7 mouse cellular contexts compared by ENCODE assay signal in the genomic region with DNA sequence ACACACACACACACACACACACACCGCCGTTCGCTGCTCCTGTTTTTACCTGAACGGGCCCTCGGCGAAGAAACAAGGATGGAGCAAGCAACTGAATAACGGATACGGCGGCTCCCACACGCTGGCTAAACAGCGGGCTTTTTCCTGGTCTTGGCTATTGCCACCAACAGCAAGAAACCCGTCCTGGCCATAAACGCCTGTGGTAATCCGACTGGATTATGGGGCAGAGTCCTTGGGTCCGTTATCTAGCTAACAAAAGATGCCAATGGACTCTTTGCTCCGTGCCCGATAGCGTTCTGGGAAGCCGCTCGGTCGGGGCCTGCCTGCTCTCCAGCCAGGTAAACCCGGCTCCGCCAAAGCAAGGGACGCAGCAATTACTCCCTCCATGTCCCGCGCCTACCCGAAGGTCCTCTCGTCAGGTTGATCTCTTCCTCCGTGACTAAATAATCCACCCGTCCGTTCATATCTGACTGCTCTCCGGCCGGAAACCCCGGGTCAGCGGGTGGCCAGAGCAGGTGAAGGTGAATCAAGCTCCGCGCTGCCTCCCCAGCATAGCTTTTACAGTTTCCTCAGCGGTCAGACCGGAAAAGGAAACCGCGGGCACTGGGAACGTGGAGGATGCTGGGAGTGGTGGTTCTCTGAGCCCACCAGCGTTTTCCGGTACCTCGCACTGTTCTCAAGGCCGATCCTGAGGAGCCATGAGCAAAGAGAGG. TPM values are rescaled to one million over a fixed set of nuclear protein-coding genes. Genes with fewer than 3 reads are reported as not detected.
DNase-seq lines count a peak whose midpoint lies in the region; ATAC-seq and TF ChIP-seq lines count a peak whose summit lies in the region.

Gene Gm20498, minus strand, starts transcription at position 590 of the 713 bp plus-strand sequence.
Gene Synj2bp, minus strand, starts transcription at position 596 of the 713 bp plus-strand sequence.

- peak within 1 kb of the TSS; percentile 73 for H3K9ac ChIP-seq in intestine, postnatal 0 days (ENCODE audit: low read depth, low read length)
- peak within 1 kb of the TSS; percentile 87 for H3K9ac ChIP-seq in midbrain, embryonic 12.5 days (replicated peaks)

- peak within 1 kb of the TSS; percentile 70 for H3K4me2 ChIP-seq in intestine, postnatal 0 days (replicated peaks; ENCODE audit: low read depth)
- peak within 1 kb of the TSS; percentile 88 for H3K4me2 ChIP-seq in midbrain, embryonic 12.5 days (replicated peaks)

- peak; percentile 90 for DNase-seq in adrenal gland, postnatal 10 days
- peak; percentile 88 for DNase-seq in embryonic facial prominence, embryonic 10.5 days (ENCODE audit: low spot score)
- DNase-seq in gonadal fat pad, adult 2 months (ENCODE audit: low read depth): peak; percentile 36
- DNase-seq in left cerebral cortex, postnatal 4 days: peak; percentile 83

- H3K4me1 ChIP-seq in embryonic facial prominence, embryonic 10.5 days: peaks cover 16% of the 10 kb centered on the region
- 0 out of 2 replicates have a peak, but pooled peaks cover 7% of the 10 kb centered on the region for H3K4me1 ChIP-seq in intestine, postnatal 0 days (replicated peaks; ENCODE audit: control insufficient read depth, insufficient read depth, low read length)
- peaks cover 17% of the 10 kb centered on the region for H3K4me1 ChIP-seq in midbrain, embryonic 12.5 days
- H3K4me1 ChIP-seq in small intestine, adult 2 months (ENCODE audit: control insufficient read depth, insufficient read depth, insufficient read length, low read length): peaks cover 6% of the 10 kb centered on the region; the same call in 1 of the 2 replicates

- TF ChIP-seq POLR2A in small intestine, adult 2 months (IDR thresholded peaks at IDR 0.05; ENCODE audit: low read depth, low read length): peak; percentile 87

- no peaks in the 10 kb centered on the region for H3K36me3 ChIP-seq in embryonic facial prominence, embryonic 10.5 days (replicated peaks)
- H3K36me3 ChIP-seq in intestine, postnatal 0 days (ENCODE audit: control insufficient read depth, insufficient read depth): no peaks in the 10 kb centered on the region
- no peaks in the 10 kb centered on the region for H3K36me3 ChIP-seq in midbrain, embryonic 12.5 days
- no peaks in the 10 kb centered on the region for H3K36me3 ChIP-seq in small intestine, adult 2 months (ENCODE audit: control insufficient read depth, insufficient read depth, low read length)

- peak within 1 kb of the TSS; percentile 87 for H3K4me3 ChIP-seq in embryonic facial prominence, embryonic 10.5 days
- peak within 1 kb of the TSS; percentile 89 for H3K4me3 ChIP-seq in intestine, postnatal 0 days (ENCODE audit: low read depth, low read length)
- peak within 1 kb of the TSS; percentile 78 for H3K4me3 ChIP-seq in midbrain, embryonic 12.5 days
- peak within 1 kb of the TSS; percentile 96 for H3K4me3 ChIP-seq in small intestine, adult 2 months (ENCODE audit: low read depth, low read length)

- WGBS in embryonic facial prominence, embryonic 10.5 days: under 1% methylated on average over 46 of the region's 46 CpGs
- under 1% methylated on average over 46 of the region's 46 CpGs for whole genome bisulfite sequencing in intestine, postnatal 0 days
- under 1% methylated on average over 46 of the region's 46 CpGs for WGBS in midbrain, embryonic 12.5 days
- WGBS in small intestine, adult 2 months: under 1% methylated on average over 46 of the region's 46 CpGs

- H3K27me3 ChIP-seq in embryonic facial prominence, embryonic 10.5 days (replicated peaks; ENCODE audit: low read depth, poor library complexity, severe bottlenecking): no peaks in the 10 kb centered on the region
- no peaks in the 10 kb centered on the region for H3K27me3 ChIP-seq in intestine, postnatal 0 days (replicated peaks; ENCODE audit: control insufficient read depth, insufficient read depth, low read length)
- no peaks in the 10 kb centered on the region for H3K27me3 ChIP-seq in midbrain, embryonic 12.5 days
- H3K27me3 ChIP-seq in small intestine, adult 2 months (ENCODE audit: control insufficient read depth, insufficient read depth, low read length): no peaks in the 10 kb centered on the region

- peak within 1 kb of the TSS; percentile 81 for H3K27ac ChIP-seq in embryonic facial prominence, embryonic 10.5 days (replicated peaks)
- peak within 1 kb of the TSS; percentile 83 for H3K27ac ChIP-seq in intestine, postnatal 0 days (ENCODE audit: low read depth, low read length)
- H3K27ac ChIP-seq in midbrain, embryonic 12.5 days (replicated peaks): peak within 1 kb of the TSS; percentile 71
- peak within 1 kb of the TSS; percentile 87 for H3K27ac ChIP-seq in small intestine, adult 2 months (ENCODE audit: insufficient read depth, low read depth, low read length)

- peak; percentile 82 for ATAC-seq in intestine, postnatal 0 days
- peak; percentile 93 for ATAC-seq in midbrain, embryonic 12.5 days (ENCODE audit: low FRiP score, low read depth)

- TF ChIP-seq CTCF in intestine, postnatal 0 days (IDR thresholded peaks at IDR 0.05; ENCODE audit: low read depth): no peak
- no peak for TF ChIP-seq CTCF in small intestine, adult 2 months (IDR thresholded peaks at IDR 0.05; ENCODE audit: extremely low read depth, insufficient read length, insufficient replicate concordance, low read depth, low read length)

- no peaks in the 10 kb centered on the region for H3K9me3 ChIP-seq in embryonic facial prominence, embryonic 10.5 days
- H3K9me3 ChIP-seq in intestine, postnatal 0 days (ENCODE audit: control insufficient read depth): no peaks in the 10 kb centered on the region
- H3K9me3 ChIP-seq in midbrain, embryonic 12.5 days: no peaks in the 10 kb centered on the region

- intact Hi-C loops in left cerebral cortex, postnatal 4 days (cut with DNase I): no loop called here

RNA-seq across cellular contexts. Expression of gene Gm20498, which starts in this region (rescaled TPM):
- total RNA-seq in adrenal gland, postnatal 10 days (2021): 10 to 100 TPM; 33.6 to 36.8 TPM
- 29.8 and 32.3 TPM in 2 replicates for polyA plus RNA-seq in embryonic facial prominence, embryonic 10.5 days (2016; fragmentation: Nextera tagmentation; extraction: Ambion mirVana)
- 15.3 and 15.6 TPM in 2 replicates for polyA plus RNA-seq in gonadal fat pad, adult 2 months (2012; rRNA removed)
- polyA plus RNA-seq in intestine, postnatal 0 days (2015; fragmentation: Nextera tagmentation; extraction: Ambion mirVana): 35.4 and 39.9 TPM in 2 replicates
- total RNA-seq in left cerebral cortex, postnatal 4 days (2021): 10 to 100 TPM; 31.2 to 34.2 TPM
- 26.2 and 34.3 TPM in 2 replicates for polyA plus RNA-seq in midbrain, embryonic 12.5 days (2016; fragmentation: Nextera tagmentation; extraction: Ambion mirVana)
- 8.6 and 20.0 TPM in 2 replicates for polyA plus RNA-seq in small intestine, adult 2 months (2012; rRNA removed)

RNA-seq across cellular contexts. Expression of gene Synj2bp, which starts in this region (rescaled TPM):
- total RNA-seq in adrenal gland, postnatal 10 days (2021): 10 to 100 TPM; 32.7 to 33.4 TPM
- polyA plus RNA-seq in embryonic facial prominence, embryonic 10.5 days (2016; fragmentation: Nextera tagmentation; extraction: Ambion mirVana): 35.3 and 35.9 TPM in 2 replicates
- polyA plus RNA-seq in gonadal fat pad, adult 2 months (2012; rRNA removed): 21.3 and 30.6 TPM in 2 replicates
- 37.1 and 41.8 TPM in 2 replicates for polyA plus RNA-seq in intestine, postnatal 0 days (2015; fragmentation: Nextera tagmentation; extraction: Ambion mirVana)
- 10 to 100 TPM; 20.1 to 24.2 TPM for total RNA-seq in left cerebral cortex, postnatal 4 days (2021)
- 35.1 and 36.1 TPM in 2 replicates for polyA plus RNA-seq in midbrain, embryonic 12.5 days (2016; fragmentation: Nextera tagmentation; extraction: Ambion mirVana)
- polyA plus RNA-seq in small intestine, adult 2 months (2012; rRNA removed): 24.3 and 54.3 TPM in 2 replicates

Comparison
In these comparisons a context has a peak if more than half of its experiments do, and no peak if none do; other contexts are left out.
1. Peak in every context shown above with its lines: DNase-seq, ATAC-seq, H3K4me3 ChIP-seq and H3K27ac ChIP-seq.
2. DNase-seq: peak in every context shown above with its lines; median percentile 90 in adrenal gland, postnatal 10 days; 88 in embryonic facial prominence, embryonic 10.5 days; 83 in left cerebral cortex, postnatal 4 days; 36 in gonadal fat pad, adult 2 months.